In genomic region chr4:84805431-84805830, GRCm38 (mm10) we compare ENCODE assay signal across 21 mouse cellular contexts.
"Had no signal": no experiment of that assay in that cellular context is flagged by ENCODE, and none has a peak within 500 bp of the region (broad histone marks: within the 10 kb centered on the region; RNA-seq: fewer than 3 reads in every experiment).

No protein-coding gene starts in this region.

- H3K9ac ChIP-seq: liver, embryonic 14.5 days; lung, embryonic 15.5 days; midbrain, embryonic 12.5 days; neural tube, embryonic 13.5 days; neural tube, embryonic 15.5 days had no signal

- H3K36me3 ChIP-seq: lung, embryonic 15.5 days; midbrain, embryonic 10.5 days; midbrain, embryonic 12.5 days; neural tube, embryonic 13.5 days; neural tube, embryonic 15.5 days had no signal

- H3K4me1 ChIP-seq: lung, embryonic 15.5 days; midbrain, embryonic 10.5 days; midbrain, embryonic 12.5 days; neural tube, embryonic 13.5 days; neural tube, embryonic 15.5 days had no signal

- ATAC-seq: lung, postnatal 0 days; midbrain, embryonic 16.5 days had no signal

- H3K4me3 ChIP-seq: lung, embryonic 15.5 days; midbrain, embryonic 10.5 days; midbrain, embryonic 12.5 days; myocyte; neural tube, embryonic 13.5 days; neural tube, embryonic 15.5 days had no signal

- H3K4me2 ChIP-seq: lung, embryonic 15.5 days; midbrain, embryonic 12.5 days; neural tube, embryonic 13.5 days; neural tube, embryonic 15.5 days had no signal

- H3K27ac ChIP-seq: liver, embryonic 14.5 days; lung, embryonic 15.5 days; midbrain, embryonic 10.5 days; midbrain, embryonic 12.5 days; neural tube, embryonic 13.5 days; neural tube, embryonic 15.5 days had no signal

- DNase-seq: lung, adult 18-20 months; lung, postnatal 14 days; lung, postnatal 36 days; midbrain, embryonic 14.5 days; retina, postnatal 1 day; right cerebral cortex, adult 18-20 months; right cerebral cortex, postnatal 25 days; right cerebral cortex, postnatal 4 days; spleen, adult 18-20 months; thymus, adult 18-20 months; thymus, postnatal 14 days; thymus, postnatal 36 days had no signal

- H3K9me3 ChIP-seq: lung, embryonic 15.5 days; midbrain, embryonic 10.5 days; midbrain, embryonic 12.5 days; neural tube, embryonic 13.5 days; neural tube, embryonic 15.5 days had no signal

- H3K27me3 ChIP-seq: lung, embryonic 15.5 days; midbrain, embryonic 12.5 days; neural tube, embryonic 13.5 days; neural tube, embryonic 15.5 days had no signal
